Mouse (Mus musculus) c-Kit-negative CD71-positive TER-119-positive erythroid progenitor cells, embryonic 14.5 days (primary cell): Measurements from ENCODE around the gene Tpd52l2.

Experiments used
- DNase-seq: peaks from one replicate; pipeline ENCODE4 v3.0.0-alpha.2; 2013; ENCODE audit warnings: low read depth, low spot score

Tpd52l2 gene

GRCm38 (mm10) chr2:181537444-181538047 lies 40.6 kb downstream of the Tpd52l2 start:
- no peak for DNase-seq

- no peak for DNase-seq
Measured at GRCm38 (mm10) chr2:181541761-181542380, 44.9 kb downstream of the Tpd52l2 start.

GRCm38 (mm10) chr2:181546142-181546541 lies 49.2 kb downstream of the Tpd52l2 start:
- DNase-seq, result no peak

- no peak for DNase-seq
Measured at GRCm38 (mm10) chr2:181548227-181548626, 51.3 kb downstream of the Tpd52l2 start.

- no peak for DNase-seq
Measured at GRCm38 (mm10) chr2:181548682-181549081, 51.7 kb downstream of the Tpd52l2 start.

- no peak for DNase-seq
Measured at GRCm38 (mm10) chr2:181550233-181550632, 53.3 kb downstream of the Tpd52l2 start.

GRCm38 (mm10) chr2:181553772-181554171 lies 56.8 kb downstream of the Tpd52l2 start:
- no peak for DNase-seq

- DNase-seq, result no peak
Measured at GRCm38 (mm10) chr2:181567338-181567737, 70.4 kb downstream of the Tpd52l2 start.
